Mouse (Mus musculus) cerebellum, adult 2 months (tissue): Measurements from ENCODE around the gene Dand5. TPM values are rescaled to one million over a fixed set of nuclear protein-coding genes. Genes with fewer than 3 reads are reported as not detected.
A peak's percentile ranks its signal among the peaks of the same experiment; 100 is the strongest.

Experiments
- DNase-seq, 2 experiments: peaks; one replicate each; pipeline ENCODE4 v3.0.0; 2021
- H3K27ac ChIP-seq: fragments of 200-500 bp; 2 replicates; pipeline ENCODE4 v1.5.1; 2012; ENCODE audit warnings: low read length, control low read depth, inconsistent platforms; ENCODE audit not compliant: insufficient read depth
- H3K27me3 ChIP-seq: fragments of 200-500 bp; 2 replicates; pipeline ENCODE4 v1.6.1; 2012; ENCODE audit warnings: inconsistent platforms, mild to moderate bottlenecking, low read length, moderate library complexity; ENCODE audit not compliant: control insufficient read depth, insufficient read depth
- H3K4me1 ChIP-seq: fragments of 200-500 bp; 2 replicates; pipeline ENCODE4 v1.6.1; 2011; ENCODE audit warnings: low read length; ENCODE audit not compliant: control insufficient read depth, insufficient read depth
- H3K4me3 ChIP-seq: fragments of 200-500 bp; replicated peaks from 2 replicates; pipeline ENCODE3; 2011; ENCODE audit warnings: mild to moderate bottlenecking, low read depth, low read length, control low read depth; ENCODE audit not compliant: insufficient read depth
- CTCF ChIP-seq: fragments of 200-500 bp; IDR thresholded peaks from 2 replicates; pipeline ENCODE4 v1.5.1; 2011; ENCODE audit warnings: low read depth, mild to moderate bottlenecking, control low read depth, low read length, moderate library complexity, borderline replicate concordance; ENCODE audit not compliant: insufficient read depth
- POLR2A ChIP-seq: fragments of 200-500 bp; IDR thresholded peaks from 2 replicates; pipeline ENCODE4 v1.6.1; 2011; ENCODE audit warnings: low read length, control low read depth, borderline replicate concordance; ENCODE audit not compliant: insufficient read depth
- WGBS: fragments of 180-500 bp; shearing (Covaris S2); methylation state at CpG from one replicate; pipeline ENCODE4 v1.1.7; 2018; 5-methylcytosine and 5-hydroxymethylcytosine counted together
- polyA plus RNA-seq: library from polyadenylated mRNA; depleted of rRNA; stranded (reverse); fragments of >200 nt; gene quantifications from 2 replicates; pipeline ENCODE4 v1.2.3, GENCODE M21; 2012

Dand5 gene
- polyA plus RNA-seq, 1 experiment, result 16.2 TPM

DNA sequence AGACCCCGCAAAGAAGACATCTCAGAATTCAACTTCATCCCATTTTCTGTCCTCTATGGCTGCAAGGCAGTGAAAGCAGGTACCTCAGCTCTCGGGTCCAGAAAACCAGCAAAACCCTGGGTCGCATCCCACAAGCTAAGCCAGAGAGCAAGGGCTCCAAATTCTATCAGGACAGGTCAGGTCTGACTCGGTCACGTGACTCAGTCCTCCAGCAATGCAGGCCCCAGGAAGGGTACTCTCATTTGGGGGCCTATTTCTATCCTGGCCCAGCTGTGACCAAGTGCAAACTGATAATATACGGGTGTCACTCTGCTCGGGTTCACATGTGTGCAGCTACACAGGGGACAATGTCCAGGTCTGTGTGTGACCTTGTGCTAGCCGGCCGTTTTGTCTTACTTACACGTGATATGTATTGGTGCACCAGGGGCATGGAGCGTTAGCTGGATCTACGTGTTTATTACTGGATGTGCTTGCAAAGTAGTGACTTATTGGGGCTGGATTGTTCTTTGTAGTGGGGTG is 30.1 kb downstream of the Dand5 start:
- WGBS, result 49% methylated on average over 12 of the region's 12 CpGs
- H3K27me3 ChIP-seq, result no peaks in the 10 kb centered on the region
- H3K27ac ChIP-seq, result peak overlapping the region; percentile 93
- peak in 1 of 2 experiments; percentile 45 for DNase-seq
- TF ChIP-seq CTCF, result no peak
- no peak for TF ChIP-seq POLR2A
- no peak overlapping the region for H3K4me3 ChIP-seq
- H3K4me1 ChIP-seq, result peaks cover 74% of the 10 kb centered on the region

DNA sequence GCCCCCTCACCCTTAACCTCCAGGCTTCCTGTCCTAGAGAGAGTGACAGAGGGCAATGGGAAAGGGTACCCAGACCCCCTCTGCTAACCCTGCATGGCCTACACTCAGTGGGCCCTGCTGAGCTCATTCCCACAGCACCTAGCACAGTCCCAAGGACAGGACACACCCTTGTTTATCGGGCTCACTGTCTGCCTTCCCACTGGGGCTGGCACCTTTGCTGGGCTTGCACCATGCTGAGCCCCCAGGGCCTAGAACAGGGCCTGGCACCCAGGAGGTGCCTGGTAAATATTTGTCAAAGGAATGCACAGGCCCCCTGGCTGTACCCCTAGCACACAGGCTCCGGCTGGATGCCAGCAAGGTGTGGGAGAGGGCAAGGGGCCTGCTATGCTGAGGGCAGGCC is 32.1 kb downstream of the Dand5 start:
- H3K4me1 ChIP-seq, result peaks cover 83% of the 10 kb centered on the region
- whole genome bisulfite sequencing, result 33% methylated on average over 2 of the region's 2 CpGs
- H3K4me3 ChIP-seq, result no peak overlapping the region
- DNase-seq, result peak in 1 of 2 experiments; percentile 58
- H3K27me3 ChIP-seq, result no peaks in the 10 kb centered on the region
- TF ChIP-seq POLR2A (no peak), CTCF (no peak)
- peak overlapping the region; percentile 95 for H3K27ac ChIP-seq

DNA sequence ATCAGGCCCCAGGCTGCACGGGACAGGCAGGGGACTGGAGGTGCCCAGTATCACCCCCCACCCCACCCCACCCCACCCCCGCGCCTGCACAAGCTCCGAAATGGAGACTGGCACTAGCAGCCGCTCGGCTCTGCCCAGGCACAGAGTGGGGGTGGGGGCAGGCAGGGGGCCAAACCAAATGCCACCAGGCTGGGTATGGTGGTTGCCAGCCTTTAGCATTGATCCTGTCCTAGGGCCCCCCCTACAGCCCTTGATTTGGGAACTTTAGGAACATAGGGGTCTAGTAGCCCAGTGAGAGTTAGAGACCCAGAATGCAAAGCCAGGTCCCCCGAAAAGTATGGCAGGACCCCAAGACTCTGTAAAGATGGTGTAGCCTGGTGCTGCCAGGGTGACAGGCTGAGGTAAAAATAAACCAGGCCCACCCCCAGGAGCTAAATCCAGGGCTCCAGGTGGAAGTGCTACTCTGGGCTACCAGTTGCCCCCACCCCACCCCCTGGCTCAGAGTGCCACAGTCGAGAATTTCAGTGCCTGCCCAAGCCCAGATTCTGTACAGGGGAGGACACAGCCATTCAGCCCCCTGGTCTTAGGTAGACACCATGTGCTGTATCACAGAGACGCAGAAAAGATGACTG is 32.7 kb downstream of the Dand5 start:
- TF ChIP-seq POLR2A (no peak), CTCF (no peak)
- DNase-seq, result peak; percentile 79 to 83
- Histone ChIP-seq H3K4me3 (peak overlapping the region; percentile 23), H3K27ac (peak overlapping the region; percentile 95), H3K27me3 (no peaks in the 10 kb centered on the region), H3K4me1 (peaks cover 82% of the 10 kb centered on the region)
- 13% methylated on average over 9 of the region's 9 CpGs for WGBS

DNA sequence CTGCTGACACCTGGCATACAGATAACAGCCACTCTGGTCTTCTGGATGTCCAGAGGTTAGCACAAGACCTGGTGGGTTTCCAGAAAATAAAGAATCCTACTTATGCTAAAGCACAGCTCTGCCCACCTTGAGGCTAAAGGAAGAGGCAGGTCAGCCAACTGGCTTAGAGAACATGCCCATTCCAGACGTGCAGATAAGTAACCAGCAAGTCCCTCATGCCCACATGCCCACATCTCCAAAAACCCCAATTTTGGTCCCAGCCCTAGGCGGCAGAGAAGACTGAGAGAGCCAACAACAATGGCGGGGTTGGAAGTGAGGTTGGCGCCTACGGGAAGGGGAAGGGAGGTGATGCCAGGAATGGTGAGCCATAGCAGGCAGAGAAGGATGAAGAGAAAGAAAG is 33.3 kb downstream of the Dand5 start:
- DNase-seq, result no peak
- peak overlapping the region; percentile 92 for H3K27ac ChIP-seq
- WGBS, result 7% methylated on average over 5 of the region's 5 CpGs
- H3K4me3 ChIP-seq, result peak overlapping the region; percentile 23
- H3K4me1 ChIP-seq, result peaks cover 82% of the 10 kb centered on the region
- TF ChIP-seq POLR2A (no peak), CTCF (no peak)
- H3K27me3 ChIP-seq, result no peaks in the 10 kb centered on the region

DNA sequence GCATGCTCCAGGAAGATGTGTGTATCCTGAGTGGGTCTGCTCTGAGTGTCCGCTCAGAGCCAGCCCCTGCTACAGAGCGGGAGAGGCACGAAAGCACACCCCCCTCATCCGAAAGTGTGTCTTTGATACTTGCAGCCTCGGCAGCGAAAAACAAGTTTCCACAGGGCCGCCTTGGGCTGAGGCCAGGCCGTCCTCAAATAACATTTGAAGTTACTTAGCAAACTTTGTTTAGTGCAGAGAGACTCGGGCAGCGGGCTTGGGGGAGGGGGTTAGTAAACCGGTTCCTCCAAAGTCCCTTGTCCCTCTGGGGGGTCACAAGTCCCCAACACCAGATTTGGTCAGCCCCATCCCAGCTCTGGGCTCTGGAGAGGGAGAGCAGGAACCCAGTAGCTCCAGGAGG is 33.7 kb downstream of the Dand5 start:
- TF ChIP-seq CTCF (no peak), POLR2A (no peak)
- no peaks in the 10 kb centered on the region for H3K27me3 ChIP-seq
- H3K4me1 ChIP-seq, result peaks cover 81% of the 10 kb centered on the region
- H3K4me3 ChIP-seq, result no peak overlapping the region
- DNase-seq, result peak; percentile 58 to 61
- WGBS, result 38% methylated on average over 11 of the region's 11 CpGs
- H3K27ac ChIP-seq, result peak overlapping the region; percentile 92

DNA sequence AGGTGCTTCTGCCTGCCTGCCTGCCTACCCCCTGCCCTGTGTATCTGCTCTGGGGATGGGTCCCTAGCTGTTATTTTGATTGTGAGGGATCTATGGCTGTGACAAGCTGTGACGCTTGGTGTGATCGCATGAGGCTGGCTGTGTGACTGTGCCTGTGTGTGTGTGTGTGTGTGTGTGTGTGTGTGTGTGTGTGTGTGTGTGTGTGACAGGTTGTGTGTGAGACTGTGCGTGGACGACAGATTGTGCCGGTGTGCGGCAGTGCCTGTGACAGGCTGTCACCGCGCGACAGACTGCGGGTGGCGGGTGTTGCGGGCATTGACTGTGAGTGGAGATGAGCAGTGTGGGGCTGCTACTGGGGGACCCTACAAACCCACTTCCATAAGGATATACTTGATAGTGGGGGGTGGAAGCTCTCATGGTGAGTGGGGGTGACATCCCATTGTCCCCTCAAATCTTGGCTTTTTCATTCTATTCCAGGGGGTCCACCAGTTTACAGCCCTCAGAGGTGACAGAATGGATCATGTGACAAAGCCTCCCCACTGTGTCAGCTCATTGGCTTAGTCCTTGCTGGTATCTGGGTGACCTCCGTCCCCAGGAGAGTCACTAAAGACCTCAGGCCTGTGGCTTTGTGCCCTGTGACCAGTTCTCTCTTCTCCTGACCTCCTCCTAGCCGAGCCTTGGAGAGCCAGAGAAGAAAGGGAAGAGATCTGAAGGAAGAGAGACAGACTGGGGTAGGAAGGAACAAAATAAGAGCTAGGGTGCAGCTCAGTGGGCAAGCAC is 34.9 kb downstream of the Dand5 start:
- H3K4me3 ChIP-seq, result no peak overlapping the region
- peak overlapping the region; percentile 92 for H3K27ac ChIP-seq
- 10% methylated on average over 14 of the region's 14 CpGs for WGBS
- H3K4me1 ChIP-seq, result peaks cover 72% of the 10 kb centered on the region
- DNase-seq, result peak; percentile 76
- no peaks in the 10 kb centered on the region for H3K27me3 ChIP-seq
- TF ChIP-seq POLR2A, result no peak
- no peak for TF ChIP-seq CTCF

DNA sequence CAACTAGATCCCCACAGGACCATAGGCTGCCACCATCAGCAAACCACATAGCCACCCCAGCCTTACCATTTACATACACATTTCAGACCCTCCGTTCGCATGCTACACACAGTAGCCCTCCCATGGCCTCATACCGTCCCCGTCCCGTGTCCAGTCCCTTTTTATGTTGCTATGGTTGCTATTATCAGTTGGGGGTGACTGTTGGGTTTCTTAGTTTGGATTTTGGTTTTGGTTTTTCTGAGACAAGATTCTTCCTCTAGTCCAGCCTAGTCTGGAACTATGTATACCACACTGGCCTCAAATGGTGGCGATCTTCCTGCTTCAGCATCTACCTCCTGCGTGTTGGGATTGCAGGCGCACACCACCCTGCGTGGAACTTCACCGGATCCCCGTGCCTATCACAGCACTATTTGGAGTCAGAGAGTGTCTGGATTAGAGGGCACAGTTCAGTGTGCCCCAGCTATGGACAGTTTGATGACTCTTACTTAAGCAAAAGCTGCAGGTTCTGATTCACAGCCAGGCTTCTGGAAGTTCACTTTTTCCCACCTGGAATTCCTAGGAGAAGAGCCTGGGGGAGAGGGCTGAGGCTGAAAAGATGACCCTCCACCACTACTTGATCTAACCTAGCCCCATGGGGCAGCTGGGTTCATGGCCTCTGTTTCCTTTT is 35.7 kb downstream of the Dand5 start:
- Histone ChIP-seq H3K4me3 (peak overlapping the region; percentile 6), H3K27ac (peak overlapping the region; percentile 92), H3K27me3 (no peaks in the 10 kb centered on the region), H3K4me1 (peaks cover 70% of the 10 kb centered on the region)
- WGBS, result 53% methylated on average over 11 of the region's 11 CpGs
- TF ChIP-seq POLR2A, result no peak
- no peak for TF ChIP-seq CTCF
- DNase-seq, result peak in 1 of 2 experiments; percentile 41
